Mouse (Mus musculus) CH12.LX (cell line): Measurements from ENCODE around the gene Sipa1l3.
A peak's percentile ranks its signal among the peaks of the same experiment; 100 is the strongest.

ENCODE experiments used
- CHD2 ChIP-seq: IDR thresholded peaks from 2 replicates; pipeline ENCODE4 v1.6.1; 2011; ENCODE audit warnings: low read length, improper control_type of control experiment
- CTCF ChIP-seq, 2 experiments: IDR thresholded peaks in 1 of 2; conservative IDR thresholded peaks in 1 of 2; 2 replicates each; pipeline ENCODE4 v1.5.1; 2011 to 2012; ENCODE audit warnings: low read depth in 2 of 2, low read length in 2 of 2, improper control_type of control experiment in 1 of 2, inconsistent platforms in 1 of 2, mild to moderate bottlenecking in 1 of 2, moderate library complexity in 1 of 2
- EP300 ChIP-seq: IDR thresholded peaks from 2 replicates; pipeline ENCODE4 v1.6.1; 2011; ENCODE audit warnings: low read length, improper control_type of control experiment
- JUND ChIP-seq: conservative IDR thresholded peaks from 2 replicates; pipeline ENCODE4 v1.6.1; 2011; ENCODE audit warnings: low read depth, low read length, improper control_type of control experiment
- MAFK ChIP-seq: IDR thresholded peaks from 2 replicates; pipeline ENCODE4 v1.6.1; 2011; ENCODE audit warnings: low read length, improper control_type of control experiment; ENCODE audit not compliant: insufficient replicate concordance
- NRF1 ChIP-seq: IDR thresholded peaks from 2 replicates; pipeline ENCODE4 v1.6.1; 2014; ENCODE audit warnings: low read depth, mild to moderate bottlenecking, inconsistent platforms, low read length, improper control_type of control experiment, moderate library complexity
- POLR2A ChIP-seq: IDR thresholded peaks from 2 replicates; pipeline ENCODE4 v1.6.1; 2011; ENCODE audit warnings: low read depth, mild to moderate bottlenecking, improper control_type of control experiment, low read length
- RCOR1 ChIP-seq: conservative IDR thresholded peaks from 2 replicates; pipeline ENCODE4 v1.6.1; 2012; ENCODE audit warnings: low read depth, mild to moderate bottlenecking, inconsistent platforms, low read length, improper control_type of control experiment
- SIN3A ChIP-seq: IDR thresholded peaks from 2 replicates; pipeline ENCODE4 v1.6.1; 2012; ENCODE audit warnings: low read length, improper control_type of control experiment, inconsistent platforms
- TCF12 ChIP-seq: IDR thresholded peaks from 2 replicates; pipeline ENCODE4 v1.6.1; 2014; ENCODE audit warnings: low read depth, mild to moderate bottlenecking, inconsistent platforms, low read length, improper control_type of control experiment
- USF1 ChIP-seq: IDR thresholded peaks from 2 replicates; pipeline ENCODE4 v1.6.1; 2014; ENCODE audit warnings: low read depth, mild to moderate bottlenecking, inconsistent platforms, low read length, improper control_type of control experiment
- USF2 ChIP-seq: conservative IDR thresholded peaks from 2 replicates; pipeline ENCODE4 v1.6.1; 2011; ENCODE audit warnings: low read depth, low read length, improper control_type of control experiment
- ZC3H11A ChIP-seq: IDR thresholded peaks from 2 replicates; pipeline ENCODE4 v1.6.1; 2012; ENCODE audit warnings: low read depth, mild to moderate bottlenecking, inconsistent platforms, low read length, improper control_type of control experiment

GRCm38 (mm10) chr7:29319337-29320307 lies 198.8 kb downstream of the Sipa1l3 start:
- no peak for TF ChIP-seq RCOR1
- peak in 1 of 2 experiments; percentile 30; a peak in 2 of 4 replicates for TF ChIP-seq CTCF (conservative IDR thresholded peaks at IDR 0.05 in 1 of 2, IDR thresholded peaks at IDR 0.05 in 1 of 2; ENCODE audit: low read depth in 2 of 2, low read length in 2 of 2)
- TF ChIP-seq ZC3H11A, result no peak
- no peak for TF ChIP-seq TCF12
- no peak for TF ChIP-seq USF2
- TF ChIP-seq USF1, result no peak
- no peak for TF ChIP-seq NRF1
- TF ChIP-seq SIN3A, result no peak
- no peak for TF ChIP-seq POLR2A
- no peak for TF ChIP-seq MAFK
- no peak for TF ChIP-seq JUND
- no peak for TF ChIP-seq CHD2
- no peak for TF ChIP-seq EP300
